Mouse (Mus musculus): ENCODE measurements around the gene Taf6. TPM values are rescaled to one million over a fixed set of nuclear protein-coding genes. Genes with fewer than 3 reads are reported as not detected.
A peak's percentile ranks its signal among the peaks of the same experiment; 100 is the strongest.

The Taf6 gene
- polyA plus RNA-seq (2014; fragmentation: Nextera tagmentation; extraction: Ambion mirVana) = 119 and 122 TPM in 2 replicates

- peak within 1 kb of the TSS; percentile 51 for H3K4me3 ChIP-seq (ENCODE audit: low read depth, low read length)
- no peak within 1 kb of the TSS for H3K27ac ChIP-seq (ENCODE audit: low read depth, low read length)
- H3K9ac ChIP-seq (ENCODE audit: low read length) = peak within 1 kb of the TSS; percentile 67
- under 1% methylated on average over 31 of the region's 31 CpGs for WGBS
- no peaks in the 10 kb centered on the region for H3K27me3 ChIP-seq (ENCODE audit: control insufficient read depth, insufficient read depth, low read length)
- H3K36me3 ChIP-seq (ENCODE audit: control insufficient read depth, insufficient read depth, low read length) = peaks cover 6% of the 10 kb centered on the region
- H3K4me2 ChIP-seq (ENCODE audit: low read depth) = peak within 1 kb of the TSS; percentile 69
- ATAC-seq (ENCODE audit: insufficient read depth, low FRiP score, low TSS enrichment) (peak; percentile 79), DNase-seq (ENCODE audit: low spot score) (peak; percentile 83)
- no peaks in the 10 kb centered on the region for H3K9me3 ChIP-seq (ENCODE audit: control insufficient read depth, low read length)
- H3K4me1 ChIP-seq (ENCODE audit: control insufficient read depth, insufficient read depth, low read length) = 0 out of 2 replicates have a peak, but pooled peaks cover 5% of the 10 kb centered on the region
These were observed at the start of gene Taf6, which contains the start of gene Cnpy4 for GRCm38 (mm10) chr5:138186950-138187638. Gene Taf6 (minus strand): TSS chr5:138187451. Gene Cnpy4 (plus strand): TSS chr5:138187485.

GRCm38 (mm10) chr5:138234224-138234623 is 47.0 kb upstream of the Taf6 start:
- no peak for ATAC-seq (ENCODE audit: insufficient read depth, low FRiP score, low TSS enrichment)

GRCm38 (mm10) chr5:138233778-138234177 is 46.5 kb upstream of the Taf6 start:
- Histone ChIP-seq H3K27ac (ENCODE audit: low read depth, low read length) (no peak overlapping the region), H3K4me1 (ENCODE audit: control insufficient read depth, insufficient read depth, low read length) (no peaks in the 10 kb centered on the region), H3K9ac (ENCODE audit: low read length) (no peak overlapping the region), H3K4me2 (ENCODE audit: low read depth) (no peak overlapping the region), H3K9me3 (ENCODE audit: control insufficient read depth, low read length) (no peaks in the 10 kb centered on the region), H3K27me3 (ENCODE audit: control insufficient read depth, insufficient read depth, low read length) (no peaks in the 10 kb centered on the region), H3K36me3 (ENCODE audit: control insufficient read depth, insufficient read depth, low read length) (no peaks in the 10 kb centered on the region), H3K4me3 (ENCODE audit: low read depth, low read length) (no peak overlapping the region)
- DNase-seq (ENCODE audit: low spot score) (no peak), ATAC-seq (ENCODE audit: insufficient read depth, low FRiP score, low TSS enrichment) (no peak)
- WGBS = 87% methylated on average over 2 of the region's 2 CpGs

More at GRCm38 (mm10) chr5:138234224-138234623, 47.0 kb upstream of the Taf6 start:
- H3K4me3 ChIP-seq (ENCODE audit: low read depth, low read length) = no peak overlapping the region
- H3K9me3 ChIP-seq (ENCODE audit: control insufficient read depth, low read length) = no peaks in the 10 kb centered on the region
- DNase-seq (ENCODE audit: low spot score) = no peak
- H3K4me2 ChIP-seq (ENCODE audit: low read depth) = no peak overlapping the region
- no peaks in the 10 kb centered on the region for H3K4me1 ChIP-seq (ENCODE audit: control insufficient read depth, insufficient read depth, low read length)
- no peak overlapping the region for H3K9ac ChIP-seq (ENCODE audit: low read length)
- no peaks in the 10 kb centered on the region for H3K27me3 ChIP-seq (ENCODE audit: control insufficient read depth, insufficient read depth, low read length)
- no peaks in the 10 kb centered on the region for H3K36me3 ChIP-seq (ENCODE audit: control insufficient read depth, insufficient read depth, low read length)
- no peak overlapping the region for H3K27ac ChIP-seq (ENCODE audit: low read depth, low read length)

GRCm38 (mm10) chr5:138229511-138229910 is 42.3 kb upstream of the Taf6 start:
- Histone ChIP-seq H3K9me3 (ENCODE audit: control insufficient read depth, low read length) (no peaks in the 10 kb centered on the region), H3K36me3 (ENCODE audit: control insufficient read depth, insufficient read depth, low read length) (no peaks in the 10 kb centered on the region), H3K27ac (ENCODE audit: low read depth, low read length) (no peak overlapping the region), H3K4me2 (ENCODE audit: low read depth) (no peak overlapping the region), H3K9ac (ENCODE audit: low read length) (no peak overlapping the region), H3K4me3 (ENCODE audit: low read depth, low read length) (no peak overlapping the region), H3K4me1 (ENCODE audit: control insufficient read depth, insufficient read depth, low read length) (no peaks in the 10 kb centered on the region), H3K27me3 (ENCODE audit: control insufficient read depth, insufficient read depth, low read length) (no peaks in the 10 kb centered on the region)
- DNase-seq (ENCODE audit: low spot score) (no peak), ATAC-seq (ENCODE audit: insufficient read depth, low FRiP score, low TSS enrichment) (no peak)
- WGBS = 90% methylated on average over 3 of the region's 3 CpGs

- no peak overlapping the region for H3K9ac ChIP-seq (ENCODE audit: low read length)
- ATAC-seq (ENCODE audit: insufficient read depth, low FRiP score, low TSS enrichment) (no peak), DNase-seq (ENCODE audit: low spot score) (no peak)
- WGBS = 54% methylated on average over 3 of the region's 3 CpGs
- H3K4me2 ChIP-seq (ENCODE audit: low read depth) = no peak overlapping the region
- no peaks in the 10 kb centered on the region for H3K27me3 ChIP-seq (ENCODE audit: control insufficient read depth, insufficient read depth, low read length)
- H3K4me3 ChIP-seq (ENCODE audit: low read depth, low read length) = no peak overlapping the region
- no peak overlapping the region for H3K27ac ChIP-seq (ENCODE audit: low read depth, low read length)
- no peaks in the 10 kb centered on the region for H3K4me1 ChIP-seq (ENCODE audit: control insufficient read depth, insufficient read depth, low read length)
- H3K9me3 ChIP-seq (ENCODE audit: control insufficient read depth, low read length) = no peaks in the 10 kb centered on the region
- no peaks in the 10 kb centered on the region for H3K36me3 ChIP-seq (ENCODE audit: control insufficient read depth, insufficient read depth, low read length)
These were observed 40.8 kb upstream of the Taf6 start for GRCm38 (mm10) chr5:138228026-138228425.

- DNase-seq (ENCODE audit: low spot score) (no peak), ATAC-seq (ENCODE audit: insufficient read depth, low FRiP score, low TSS enrichment) (no peak)
- H3K9me3 ChIP-seq (ENCODE audit: control insufficient read depth, low read length) = no peaks in the 10 kb centered on the region
- no peak overlapping the region for H3K4me2 ChIP-seq (ENCODE audit: low read depth)
- no peak overlapping the region for H3K27ac ChIP-seq (ENCODE audit: low read depth, low read length)
- 82% methylated on average over 2 of the region's 2 CpGs for WGBS
- no peaks in the 10 kb centered on the region for H3K36me3 ChIP-seq (ENCODE audit: control insufficient read depth, insufficient read depth, low read length)
- H3K4me1 ChIP-seq (ENCODE audit: control insufficient read depth, insufficient read depth, low read length) = no peaks in the 10 kb centered on the region
- no peak overlapping the region for H3K9ac ChIP-seq (ENCODE audit: low read length)
- H3K27me3 ChIP-seq (ENCODE audit: control insufficient read depth, insufficient read depth, low read length) = no peaks in the 10 kb centered on the region
- H3K4me3 ChIP-seq (ENCODE audit: low read depth, low read length) = no peak overlapping the region
These were observed 40.1 kb upstream of the Taf6 start for GRCm38 (mm10) chr5:138227367-138227766.

GRCm38 (mm10) chr5:138226491-138226890 is 39.2 kb upstream of the Taf6 start:
- Histone ChIP-seq H3K4me1 (ENCODE audit: control insufficient read depth, insufficient read depth, low read length) (no peaks in the 10 kb centered on the region), H3K27me3 (ENCODE audit: control insufficient read depth, insufficient read depth, low read length) (no peaks in the 10 kb centered on the region), H3K36me3 (ENCODE audit: control insufficient read depth, insufficient read depth, low read length) (no peaks in the 10 kb centered on the region), H3K4me3 (ENCODE audit: low read depth, low read length) (no peak overlapping the region), H3K9me3 (ENCODE audit: control insufficient read depth, low read length) (no peaks in the 10 kb centered on the region), H3K9ac (ENCODE audit: low read length) (no peak overlapping the region), H3K4me2 (ENCODE audit: low read depth) (no peak overlapping the region), H3K27ac (ENCODE audit: low read depth, low read length) (no peak overlapping the region)
- DNase-seq (ENCODE audit: low spot score) (no peak), ATAC-seq (ENCODE audit: insufficient read depth, low FRiP score, low TSS enrichment) (no peak)
- 81% methylated on average over 4 of the region's 4 CpGs for WGBS

GRCm38 (mm10) chr5:138225700-138226099 is 38.4 kb upstream of the Taf6 start, which contains the start of gene Nxpe5:
Gene Nxpe5 (plus strand): TSS chr5:138225898.
- H3K9ac ChIP-seq (ENCODE audit: low read length) = no peak within 1 kb of the TSS
- DNase-seq (ENCODE audit: low spot score) (no peak), ATAC-seq (ENCODE audit: insufficient read depth, low FRiP score, low TSS enrichment) (no peak)
- H3K4me1 ChIP-seq (ENCODE audit: control insufficient read depth, insufficient read depth, low read length) = no peaks in the 10 kb centered on the region
- no peak within 1 kb of the TSS for H3K27ac ChIP-seq (ENCODE audit: low read depth, low read length)
- H3K27me3 ChIP-seq (ENCODE audit: control insufficient read depth, insufficient read depth, low read length) = no peaks in the 10 kb centered on the region
- H3K36me3 ChIP-seq (ENCODE audit: control insufficient read depth, insufficient read depth, low read length) = no peaks in the 10 kb centered on the region
- WGBS = 59% methylated on average over 2 of the region's 2 CpGs
- H3K9me3 ChIP-seq (ENCODE audit: control insufficient read depth, low read length) = no peaks in the 10 kb centered on the region
- H3K4me2 ChIP-seq (ENCODE audit: low read depth) = no peak within 1 kb of the TSS
- no peak within 1 kb of the TSS for H3K4me3 ChIP-seq (ENCODE audit: low read depth, low read length)

- ATAC-seq (ENCODE audit: insufficient read depth, low FRiP score, low TSS enrichment) = no peak
- Histone ChIP-seq H3K27ac (ENCODE audit: low read depth, low read length) (no peak overlapping the region), H3K4me2 (ENCODE audit: low read depth) (no peak overlapping the region), H3K9ac (ENCODE audit: low read length) (no peak overlapping the region), H3K36me3 (ENCODE audit: control insufficient read depth, insufficient read depth, low read length) (no peaks in the 10 kb centered on the region), H3K4me3 (ENCODE audit: low read depth, low read length) (no peak overlapping the region), H3K4me1 (ENCODE audit: control insufficient read depth, insufficient read depth, low read length) (no peaks in the 10 kb centered on the region), H3K27me3 (ENCODE audit: control insufficient read depth, insufficient read depth, low read length) (no peaks in the 10 kb centered on the region), H3K9me3 (ENCODE audit: control insufficient read depth, low read length) (no peaks in the 10 kb centered on the region)
- WGBS = 61% methylated on average over 3 of the region's 3 CpGs
- no peak for DNase-seq (ENCODE audit: low spot score)
These were observed 36.0 kb upstream of the Taf6 start for GRCm38 (mm10) chr5:138223287-138223686.

All from neural tube, embryonic 11.5 days (tissue).